ENCODE assay signal across 9 mouse cellular contexts in the genomic region with DNA sequence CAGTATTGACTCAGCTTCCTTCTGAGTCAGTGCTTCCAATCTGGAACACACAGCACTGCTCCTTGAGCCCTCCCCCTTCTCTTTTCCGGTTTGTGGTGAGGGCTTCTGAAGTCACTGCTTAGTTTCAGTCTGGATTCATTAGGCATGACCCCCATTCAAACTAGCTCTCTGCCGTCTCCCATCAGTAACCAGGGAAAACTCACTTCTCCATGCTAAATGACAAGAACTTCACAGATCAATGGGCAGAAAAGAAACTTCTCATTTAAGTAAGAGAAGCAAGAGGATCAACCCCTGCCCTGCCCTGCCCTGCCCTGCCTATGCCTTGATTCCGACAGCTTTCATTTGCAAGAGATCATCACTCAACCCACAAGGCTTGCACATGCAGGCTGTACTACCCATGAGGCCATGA.
DNase-seq lines count a peak whose midpoint lies in the region; ATAC-seq and TF ChIP-seq lines count a peak whose summit lies in the region.
"Had no signal": no experiment of that assay in that cellular context is flagged by ENCODE, and none has a peak within 500 bp of the region (broad histone marks: within the 10 kb centered on the region; RNA-seq: fewer than 3 reads in every experiment).

No protein-coding gene starts in this region.

- H3K27me3 ChIP-seq in kidney, embryonic 16.5 days (ENCODE audit: insufficient read depth, low read length) = no peaks in the 10 kb centered on the region
- no peaks in the 10 kb centered on the region for H3K27me3 ChIP-seq in embryonic facial prominence, embryonic 11.5 days (ENCODE audit: control insufficient read depth, insufficient read depth, low read length)
- H3K27me3 ChIP-seq in myocyte (ENCODE audit: control insufficient read depth, insufficient read depth, insufficient read length) = no peaks in the 10 kb centered on the region
- peaks cover 14% of the 10 kb centered on the region; the same call in 1 of the 2 replicates for H3K27me3 ChIP-seq in forebrain, embryonic 10.5 days (ENCODE audit: poor library complexity, severe bottlenecking)

- intact Hi-C loops in left cerebral cortex, postnatal 14 days (cut with DNase I) = no loop called here

- TF ChIP-seq POLR2A in myocyte (IDR thresholded peaks at IDR 0.05; ENCODE audit: insufficient read length, low read depth) = no peak

- peaks cover 33% of the 10 kb centered on the region for H3K4me1 ChIP-seq in kidney, embryonic 16.5 days (ENCODE audit: insufficient read depth, low read length)
- H3K4me1 ChIP-seq in embryonic facial prominence, embryonic 11.5 days (ENCODE audit: control insufficient read depth, insufficient read depth, low read length) = peaks cover 6% of the 10 kb centered on the region
- H3K4me1 ChIP-seq in forebrain, embryonic 10.5 days = peaks cover 27% of the 10 kb centered on the region

- H3K36me3 ChIP-seq in kidney, embryonic 16.5 days (ENCODE audit: insufficient read depth, low read length) = no peaks in the 10 kb centered on the region
- H3K36me3 ChIP-seq in embryonic facial prominence, embryonic 11.5 days (replicated peaks; ENCODE audit: control insufficient read depth, insufficient read depth, low read depth, low read length) = no peaks in the 10 kb centered on the region
- no peaks in the 10 kb centered on the region for H3K36me3 ChIP-seq in myocyte (ENCODE audit: control insufficient read depth, insufficient read depth)
- no peaks in the 10 kb centered on the region for H3K36me3 ChIP-seq in forebrain, embryonic 10.5 days (replicated peaks)
- H3K36me3 ChIP-seq: forebrain, embryonic 12.5 days had no signal

- no peak overlapping the region for H3K4me3 ChIP-seq in kidney, embryonic 16.5 days (ENCODE audit: low read length)
- H3K4me3 ChIP-seq in embryonic facial prominence, embryonic 11.5 days (ENCODE audit: low read depth, low read length) = no peak overlapping the region
- no peak overlapping the region for H3K4me3 ChIP-seq in myocyte
- H3K4me3 ChIP-seq in forebrain, embryonic 10.5 days = no peak overlapping the region
- H3K4me3 ChIP-seq: forebrain, embryonic 12.5 days had no signal

- H3K9me3 ChIP-seq in kidney, embryonic 16.5 days (ENCODE audit: low read length) = no peaks in the 10 kb centered on the region
- H3K9me3 ChIP-seq in embryonic facial prominence, embryonic 11.5 days (replicated peaks; ENCODE audit: control insufficient read depth, low read length) = no peaks in the 10 kb centered on the region
- no peaks in the 10 kb centered on the region for H3K9me3 ChIP-seq in forebrain, embryonic 10.5 days
- H3K9me3 ChIP-seq: forebrain, embryonic 12.5 days had no signal

- H3K79me2 ChIP-seq in myocyte (ENCODE audit: control insufficient read depth, insufficient read depth) = no peaks in the 10 kb centered on the region

- ATAC-seq in kidney, embryonic 16.5 days (ENCODE audit: low FRiP score, low TSS enrichment) = peak; percentile 84
- ATAC-seq in embryonic facial prominence, embryonic 11.5 days (replicated peaks; ENCODE audit: insufficient number of reproducible peaks, low FRiP score, low TSS enrichment, low read depth) = no peak

- no peak for DNase-seq in kidney, adult 8-10 months
- DNase-seq in MN1 (ENCODE audit: low spot score) = peak; percentile 40
- DNase-seq in embryonic facial prominence, embryonic 11.5 days (ENCODE audit: low spot score) = peak; percentile 37
- DNase-seq in cerebellum, postnatal 10 days = no peak
- no peak for DNase-seq in forebrain, embryonic 10.5 days (ENCODE audit: extremely low spot score, low spot score)
- DNase-seq in left cerebral cortex, postnatal 14 days (ENCODE audit: low spot score in 2 of 2) = no peak

- H3K9ac ChIP-seq in kidney, embryonic 16.5 days (replicated peaks; ENCODE audit: low read length) = no peak overlapping the region
- no peak overlapping the region for H3K9ac ChIP-seq in embryonic facial prominence, embryonic 11.5 days (replicated peaks; ENCODE audit: low read length)
- H3K9ac ChIP-seq: forebrain, embryonic 12.5 days had no signal

- H3ac ChIP-seq in myocyte (ENCODE audit: control insufficient read depth, insufficient read length) = no peak overlapping the region

- 13% methylated on average over 3 of the region's 3 CpGs for WGBS in kidney, embryonic 16.5 days
- WGBS in embryonic facial prominence, embryonic 11.5 days = 17% methylated on average over 3 of the region's 3 CpGs
- WGBS in forebrain, embryonic 10.5 days = 18% methylated on average over 3 of the region's 3 CpGs

- no peak overlapping the region for H3K4me2 ChIP-seq in kidney, embryonic 16.5 days (replicated peaks; ENCODE audit: low read depth, low read length)
- H3K4me2 ChIP-seq in embryonic facial prominence, embryonic 11.5 days (ENCODE audit: low read depth, low read length) = no peak overlapping the region
- peak overlapping the region; percentile 35 for H3K4me2 ChIP-seq in myocyte (ENCODE audit: low read depth)
- H3K4me2 ChIP-seq: forebrain, embryonic 12.5 days had no signal

- peak overlapping the region; percentile 44 for H3K27ac ChIP-seq in kidney, embryonic 16.5 days (ENCODE audit: low read length)
- no peak overlapping the region for H3K27ac ChIP-seq in embryonic facial prominence, embryonic 11.5 days (replicated peaks; ENCODE audit: low read depth, low read length)
- no peak overlapping the region for H3K27ac ChIP-seq in forebrain, embryonic 10.5 days
- H3K27ac ChIP-seq: forebrain, embryonic 12.5 days had no signal

TF ChIP-seq in myocyte, 11 proteins besides CTCF, POLR2A, EP300 and RAD21:
- TF ChIP-seq E2F4 (IDR thresholded peaks at IDR 0.05; ENCODE audit: insufficient read depth) (no peak), POLR2AphosphoS2 (IDR thresholded peaks at IDR 0.05; ENCODE audit: insufficient read length, low read depth) (no peak), REST (IDR thresholded peaks at IDR 0.05; ENCODE audit: insufficient read depth, insufficient read length) (no peak), USF1 (IDR thresholded peaks at IDR 0.05; ENCODE audit: low read depth) (no peak), SRF (IDR thresholded peaks at IDR 0.05; ENCODE audit: control insufficient read depth, insufficient read length, low read depth) (no peak), CEBPB (IDR thresholded peaks at IDR 0.05; ENCODE audit: insufficient read depth, poor library complexity, severe bottlenecking) (no peak), MYOD1 (IDR thresholded peaks at IDR 0.05; ENCODE audit: control insufficient read depth in 1 of 3, insufficient read length in 2 of 3, low read depth in 2 of 3) (no peak), TCF3 (IDR thresholded peaks at IDR 0.05; ENCODE audit: insufficient read length, low read depth) (no peak), TCF12 (IDR thresholded peaks at IDR 0.05; ENCODE audit: insufficient read depth, poor library complexity, severe bottlenecking) (no peak)

Comparison
In these comparisons a context has a peak if more than half of its experiments do, and no peak if none do; other contexts are left out.
1. DNase-seq: peak in MN1 (single experiment) and embryonic facial prominence, embryonic 11.5 days (single experiment); none in kidney, adult 8-10 months (0 of 2), cerebellum, postnatal 10 days (0 of 2), forebrain, embryonic 10.5 days (single experiment) and left cerebral cortex, postnatal 14 days (0 of 2).